Mouse (Mus musculus) MEL (cell line): ENCODE measurements around the gene Frat1. TPM values are rescaled to one million over a fixed set of nuclear protein-coding genes. Genes with fewer than 3 reads are reported as not detected.

Experiments used
- DNase-seq: peaks from one replicate; pipeline ENCODE4 v3.0.0; 2011; ENCODE audit warnings: low read depth, low spot score
- H3K27ac ChIP-seq: 2 replicates; pipeline ENCODE4 v1.5.1; 2012; ENCODE audit warnings: low read depth, mild to moderate bottlenecking, control low read depth, low read length, moderate library complexity; ENCODE audit not compliant: control insufficient read depth
- H3K27me3 ChIP-seq, 2 experiments: fragments of 150-350 bp in 1 of 2; sonication (generic) in 1 of 2; 2 replicates each; pipeline ENCODE4 v1.6.1; 2012; ENCODE audit warnings: low read length in 2 of 2, mild to moderate bottlenecking in 2 of 2, improper control_type of control experiment in 1 of 2, moderate library complexity in 1 of 2; ENCODE audit not compliant: insufficient read depth in 2 of 2, control insufficient read depth in 1 of 2
- H3K36me3 ChIP-seq, 2 experiments: 2 replicates each; pipeline ENCODE4 v1.6.1; 2012 to 2014; ENCODE audit warnings: low read length in 2 of 2, improper control_type of control experiment in 1 of 2, inconsistent platforms in 1 of 2, mild to moderate bottlenecking in 1 of 2; ENCODE audit not compliant: insufficient read depth in 2 of 2, control insufficient read depth in 1 of 2
- H3K4me1 ChIP-seq, 2 experiments: fragments of 150-350 bp in 1 of 2; sonication (generic) in 1 of 2; 2 replicates each; pipeline ENCODE4 v1.6.1; 2012; ENCODE audit warnings: low read length in 2 of 2, improper control_type of control experiment in 1 of 2, mild to moderate bottlenecking in 1 of 2; ENCODE audit not compliant: insufficient read depth in 2 of 2, control insufficient read depth in 1 of 2
- H3K4me3 ChIP-seq, 2 experiments: fragments of 150-350 bp in 1 of 2; sonication (generic) in 1 of 2; 2 replicates each; pipeline ENCODE4 v1.5.1; 2012; ENCODE audit warnings: low read depth in 2 of 2, low read length in 2 of 2, mild to moderate bottlenecking in 2 of 2, moderate library complexity in 2 of 2, control low read depth in 1 of 2, improper control_type of control experiment in 1 of 2; ENCODE audit not compliant: control insufficient read depth in 1 of 2, insufficient read depth in 1 of 2
- H3K79me2 ChIP-seq: 2 replicates; pipeline ENCODE4 v1.6.1; 2012; ENCODE audit warnings: mild to moderate bottlenecking, low read length, moderate library complexity; ENCODE audit not compliant: control insufficient read depth, poor library complexity, insufficient read depth
- H3K9ac ChIP-seq: 2 replicates; pipeline ENCODE4 v1.6.1; 2012; ENCODE audit warnings: low read depth, mild to moderate bottlenecking, control low read depth, low read length, moderate library complexity; ENCODE audit not compliant: control insufficient read depth, poor library complexity, severe bottlenecking
- H3K9me3 ChIP-seq: fragments of 150-350 bp; sonication (generic); replicated peaks from 2 replicates; pipeline ENCODE4 v1.6.1; 2012; ENCODE audit warnings: mild to moderate bottlenecking, low read length, improper control_type of control experiment, moderate library complexity; ENCODE audit not compliant: insufficient read depth
- BHLHE40 ChIP-seq: IDR thresholded peaks from 2 replicates; pipeline ENCODE4 v1.6.1; 2012; ENCODE audit warnings: low read depth, mild to moderate bottlenecking, inconsistent platforms, low read length, improper control_type of control experiment, borderline replicate concordance
- CHD1 ChIP-seq: IDR thresholded peaks from 2 replicates; pipeline ENCODE4 v1.6.1; 2012; ENCODE audit warnings: low read depth, mild to moderate bottlenecking, inconsistent platforms, low read length, improper control_type of control experiment
- CHD2 ChIP-seq: IDR thresholded peaks from 2 replicates; pipeline ENCODE4 v1.6.1; 2011; ENCODE audit warnings: low read length, improper control_type of control experiment
- CTCF ChIP-seq, 3 experiments: IDR thresholded peaks in 2 of 3; conservative IDR thresholded peaks in 1 of 3; 2 replicates each; pipeline ENCODE4 v1.5.1; 2011 to 2012; ENCODE audit warnings: low read length in 3 of 3, low read depth in 2 of 3, mild to moderate bottlenecking in 2 of 3, improper control_type of control experiment in 1 of 3, inconsistent platforms in 1 of 3, mixed read lengths in 1 of 3, moderate library complexity in 1 of 3; ENCODE audit not compliant: control insufficient read depth in 1 of 3, insufficient read depth in 1 of 3, poor library complexity in 1 of 3, severe bottlenecking in 1 of 3
- E2F4 ChIP-seq: IDR thresholded peaks from 2 replicates; pipeline ENCODE4 v1.6.1; 2011; ENCODE audit warnings: low read depth, low read length, improper control_type of control experiment, borderline replicate concordance
- ELF1 ChIP-seq: IDR thresholded peaks from 2 replicates; pipeline ENCODE4 v1.6.1; 2014; ENCODE audit warnings: low read depth, mild to moderate bottlenecking, inconsistent platforms, low read length, improper control_type of control experiment, moderate library complexity
- GABPA ChIP-seq: IDR thresholded peaks from 2 replicates; pipeline ENCODE4 v1.6.1; 2012; ENCODE audit warnings: low read depth, mild to moderate bottlenecking, inconsistent platforms, low read length, improper control_type of control experiment, moderate library complexity
- HCFC1 ChIP-seq: IDR thresholded peaks from 2 replicates; pipeline ENCODE4 v1.6.1; 2012; ENCODE audit warnings: low read depth, mild to moderate bottlenecking, inconsistent platforms, low read length, improper control_type of control experiment, moderate library complexity
- MAFK ChIP-seq: IDR thresholded peaks from 2 replicates; pipeline ENCODE4 v1.6.1; 2011; ENCODE audit warnings: low read depth, mild to moderate bottlenecking, low read length, improper control_type of control experiment, borderline replicate concordance
- MAX ChIP-seq: IDR thresholded peaks from 2 replicates; pipeline ENCODE4 v1.6.1; 2011; ENCODE audit warnings: low read length, improper control_type of control experiment
- MAZ ChIP-seq: IDR thresholded peaks from 2 replicates; pipeline ENCODE4 v1.6.1; 2012; ENCODE audit warnings: low read depth, mild to moderate bottlenecking, inconsistent platforms, low read length, improper control_type of control experiment
- MEF2A ChIP-seq: IDR thresholded peaks from 2 replicates; pipeline ENCODE4 v1.6.1; 2014; ENCODE audit warnings: low read depth, mild to moderate bottlenecking, inconsistent platforms, low read length, improper control_type of control experiment; ENCODE audit not compliant: poor library complexity, insufficient replicate concordance, severe bottlenecking; ENCODE audit errors: extremely low read depth
- MXI1 ChIP-seq: IDR thresholded peaks from 2 replicates; pipeline ENCODE4 v1.6.1; 2011; ENCODE audit warnings: mild to moderate bottlenecking, low read depth, low read length, improper control_type of control experiment
- NELFE ChIP-seq: IDR thresholded peaks from 2 replicates; pipeline ENCODE4 v1.6.1; 2011; ENCODE audit warnings: low read depth, low read length, improper control_type of control experiment
- POLR2A ChIP-seq, 2 experiments: IDR thresholded peaks; 2 replicates each; pipeline ENCODE4 v1.6.1; 2011 to 2012; ENCODE audit warnings: low read length in 2 of 2, mild to moderate bottlenecking in 2 of 2, control low read depth in 1 of 2, improper control_type of control experiment in 1 of 2, low read depth in 1 of 2, moderate library complexity in 1 of 2; ENCODE audit not compliant: control insufficient read depth in 1 of 2, insufficient read depth in 1 of 2, poor library complexity in 1 of 2
- POLR2AphosphoS2 ChIP-seq: IDR thresholded peaks from 2 replicates; pipeline ENCODE4 v1.6.1; 2011; ENCODE audit warnings: low read length, improper control_type of control experiment
- RAD21 ChIP-seq: IDR thresholded peaks from 2 replicates; pipeline ENCODE4 v1.6.1; 2011; ENCODE audit warnings: mild to moderate bottlenecking, low read depth, low read length, improper control_type of control experiment
- SIN3A ChIP-seq: IDR thresholded peaks from 2 replicates; pipeline ENCODE4 v1.6.1; 2012; ENCODE audit warnings: low read length, improper control_type of control experiment, inconsistent platforms
- TCF12 ChIP-seq: IDR thresholded peaks from 2 replicates; pipeline ENCODE4 v1.6.1; 2014; ENCODE audit warnings: low read depth, mild to moderate bottlenecking, inconsistent platforms, low read length, improper control_type of control experiment, moderate library complexity
- USF1 ChIP-seq: IDR thresholded peaks from 2 replicates; pipeline ENCODE4 v1.6.1; 2014; ENCODE audit warnings: low read depth, mild to moderate bottlenecking, inconsistent platforms, low read length, improper control_type of control experiment, moderate library complexity
- USF2 ChIP-seq, 2 experiments: IDR thresholded peaks; 2 replicates each; pipeline ENCODE4 v1.6.1; 2011 to 2012; ENCODE audit warnings: improper control_type of control experiment in 2 of 2, low read length in 2 of 2, borderline replicate concordance in 1 of 2, inconsistent platforms in 1 of 2, low read depth in 1 of 2, mild to moderate bottlenecking in 1 of 2; ENCODE audit not compliant: insufficient read depth in 1 of 2
- ZC3H11A ChIP-seq: IDR thresholded peaks from 2 replicates; pipeline ENCODE4 v1.6.1; 2012; ENCODE audit warnings: low read depth, mild to moderate bottlenecking, inconsistent platforms, low read length, improper control_type of control experiment
- ZNF384 ChIP-seq: IDR thresholded peaks from 2 replicates; pipeline ENCODE4 v1.6.1; 2012; ENCODE audit warnings: low read depth, mild to moderate bottlenecking, inconsistent platforms, low read length, improper control_type of control experiment
- polyA plus RNA-seq, 2 experiments: library from polyadenylated mRNA; stranded (reverse) in 1 of 2; unstranded in 1 of 2; fragments of >175 nt in 1 of 2; fragments of >200 nt in 1 of 2; gene quantifications; 2 replicates each; pipeline versions ENCODE4 v1.2.1 to v1.2.4; 2012; ENCODE audit warnings: low replicate concordance in 2 of 2, low read depth in 1 of 2; ENCODE audit not compliant: insufficient read length in 2 of 2, insufficient read depth in 1 of 2, missing spikeins in 1 of 2
- total RNA-seq: library from RNA; depleted of rRNA; stranded (reverse); fragments of 300-350 nt; gene quantifications from 2 replicates; pipeline ENCODE4 v1.2.3, GENCODE M21; 2012

Gene Frat1
- total and polyA plus RNA-seq, 3 experiments: 31.5 to 36.0 TPM; not detected in 1

GRCm38 (mm10) chr19:41841105-41841750, 11.5 kb downstream of the Frat1 start (continued):
- TF ChIP-seq CHD1 (0 out of 2 replicates have a peak, but pooled peaks have one; percentile 90), USF1 (peak; percentile 87), MEF2A (0 out of 2 replicates have a peak, but pooled peaks have one; percentile 17), CTCF (IDR thresholded peaks at IDR 0.05 in 2 of 3, conservative IDR thresholded peaks at IDR 0.05 in 1 of 3; ENCODE audit: control insufficient read depth in 1 of 3, insufficient read depth in 1 of 3, low read depth in 2 of 3, low read length in 3 of 3, poor library complexity in 1 of 3, severe bottlenecking in 1 of 3) (no peak), POLR2AphosphoS2 (peak; percentile 56), BHLHE40 (peak; percentile 80), MXI1 (peak; percentile 54; the same call in 1 of the 2 replicates), RAD21 (no peak), ZC3H11A (0 out of 2 replicates have a peak, but pooled peaks have one; percentile 15), MAZ (peak; percentile 86; the same call in 1 of the 2 replicates), MAFK (no peak), HCFC1 (no peak), CHD2 (0 out of 2 replicates have a peak, but pooled peaks have one; percentile 23), POLR2A (IDR thresholded peaks at IDR 0.05; ENCODE audit: control insufficient read depth in 1 of 2, insufficient read depth in 1 of 2, low read depth in 1 of 2, low read length in 2 of 2, poor library complexity in 1 of 2) (peak in 1 of 2 experiments; percentile 50; a peak in 1 of 4 replicates), TCF12 (peak; percentile 87), GABPA (no peak), SIN3A (peak; percentile 89), NELFE (peak; percentile 38; the same call in 1 of the 2 replicates), MAX (peak; percentile 15; the same call in 1 of the 2 replicates), ZNF384 (no peak), USF2 (IDR thresholded peaks at IDR 0.05; ENCODE audit: borderline replicate concordance in 1 of 2, insufficient read depth in 1 of 2, low read depth in 1 of 2, low read length in 2 of 2) (0 out of 4 replicates have a peak, but pooled peaks of 1 of the 2 experiments have one; percentile 3)

GRCm38 (mm10) chr19:41842196-41842595, 12.4 kb downstream of the Frat1 start:
- DNase-seq: no peak
- H3K79me2 ChIP-seq: peaks cover 32% of the 10 kb centered on the region
- TF ChIP-seq USF1 (no peak), SIN3A (peak; percentile 14; the same call in 1 of the 2 replicates), MXI1 (0 out of 2 replicates have a peak, but pooled peaks have one; percentile 30), MAX (0 out of 2 replicates have a peak, but pooled peaks have one; percentile 33), E2F4 (no peak), ELF1 (0 out of 2 replicates have a peak, but pooled peaks have one; percentile 36), TCF12 (no peak)
- peak overlapping the region; percentile 82; the same call in 1 of the 2 replicates for H3K27ac ChIP-seq
- no peak overlapping the region for H3K4me3 ChIP-seq
- no peak overlapping the region for H3K9ac ChIP-seq
- H3K27me3 ChIP-seq: no peaks in the 10 kb centered on the region
- peaks cover 0 to 47% of the 10 kb centered on the region in 2 experiments; a peak in 2 of 4 replicates for H3K36me3 ChIP-seq
- H3K9me3 ChIP-seq: no peaks in the 10 kb centered on the region
- H3K4me1 ChIP-seq: peaks cover 25 to 44% of the 10 kb centered on the region in 2 experiments
